In genomic region chr7:49821370-49821769, GRCm38 (mm10) we compare ENCODE assay signal across 21 mouse cellular contexts.
"Had no signal": no experiment of that assay in that cellular context is flagged by ENCODE, and none has a peak within 500 bp of the region (broad histone marks: within the 10 kb centered on the region; RNA-seq: fewer than 3 reads in every experiment).

No protein-coding gene starts in this region.

- H3K4me3 ChIP-seq: liver, embryonic 13.5 days; liver, embryonic 15.5 days; lung, embryonic 15.5 days; midbrain, embryonic 10.5 days; midbrain, embryonic 12.5 days; myocyte; neural tube, embryonic 12.5 days; neural tube, embryonic 15.5 days had no signal

- H3K9ac ChIP-seq: liver, embryonic 13.5 days; liver, embryonic 15.5 days; liver, postnatal 0 days; lung, embryonic 15.5 days; midbrain, embryonic 12.5 days; neural tube, embryonic 12.5 days; neural tube, embryonic 15.5 days had no signal

- H3K9me3 ChIP-seq: liver, embryonic 13.5 days; liver, embryonic 15.5 days; lung, embryonic 15.5 days; midbrain, embryonic 10.5 days; midbrain, embryonic 12.5 days; neural tube, embryonic 12.5 days; neural tube, embryonic 15.5 days had no signal

- DNase-seq: liver, embryonic 13.5 days; liver, postnatal 0 days; lung, adult 2 months; lung, postnatal 4 days; midbrain, embryonic 14.5 days; right cerebral cortex, adult 18-20 months; right cerebral cortex, postnatal 25 days; right cerebral cortex, postnatal 4 days; spleen, adult 18-20 months; thymus, adult 18-20 months; thymus, postnatal 14 days; thymus, postnatal 36 days had no signal

- H3K4me1 ChIP-seq: liver, embryonic 13.5 days; liver, embryonic 15.5 days; lung, embryonic 15.5 days; neural tube, embryonic 12.5 days had no signal

- H3K36me3 ChIP-seq: neural tube, embryonic 15.5 days had no signal

- H3K27ac ChIP-seq: liver, embryonic 13.5 days; liver, embryonic 15.5 days; lung, embryonic 15.5 days; midbrain, embryonic 10.5 days; midbrain, embryonic 12.5 days; neural tube, embryonic 12.5 days; neural tube, embryonic 15.5 days had no signal

- H3K27me3 ChIP-seq: liver, embryonic 13.5 days; liver, embryonic 15.5 days; lung, embryonic 15.5 days; neural tube, embryonic 12.5 days; neural tube, embryonic 15.5 days had no signal

- ATAC-seq: liver, postnatal 0 days; lung, postnatal 0 days; midbrain, embryonic 16.5 days had no signal

- H3K4me2 ChIP-seq: liver, embryonic 13.5 days; liver, embryonic 15.5 days; lung, embryonic 15.5 days; midbrain, embryonic 12.5 days; neural tube, embryonic 12.5 days; neural tube, embryonic 15.5 days had no signal
